Mouse (Mus musculus): ENCODE results near the gene 1700016H13Rik. TPM values are rescaled to one million over a fixed set of nuclear protein-coding genes. Genes with fewer than 3 reads are reported as not detected.

1700016H13Rik gene
- polyA plus RNA-seq, 1 experiment: not detected

DNA sequence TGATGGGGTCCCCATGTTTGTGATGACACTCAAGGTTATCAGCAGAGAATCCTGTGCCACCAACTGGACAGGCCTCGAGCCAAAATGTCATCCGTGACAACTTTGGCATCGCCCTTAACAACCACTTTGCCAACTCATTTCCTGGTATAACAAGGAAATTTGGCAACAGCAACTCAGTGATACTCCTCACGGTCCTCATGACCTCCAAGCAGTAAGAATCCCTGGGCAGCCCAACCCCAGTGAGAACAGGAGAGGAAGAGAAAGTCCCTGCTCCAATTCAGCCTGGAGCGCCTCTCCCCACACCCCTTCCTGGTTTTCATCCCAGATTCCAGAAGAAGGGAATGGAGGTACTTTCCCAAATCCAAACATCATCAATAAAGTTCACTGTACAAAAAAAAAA is 31.0 kb downstream of the 1700016H13Rik start:
- TF ChIP-seq GATA1 (IDR thresholded peaks at IDR 0.05; ENCODE audit: low read length) (no peak), TAL1 (IDR thresholded peaks at IDR 0.05; ENCODE audit: low read length) (no peak)
- Histone ChIP-seq H3K36me3 (ENCODE audit: control insufficient read depth) (no peaks in the 10 kb centered on the region), H3K27me3 (ENCODE audit: control insufficient read depth) (no peaks in the 10 kb centered on the region), H3K4me1 (ENCODE audit: control insufficient read depth) (no peaks in the 10 kb centered on the region), H3K4me3 (replicated peaks) (no peak overlapping the region), H3K9me3 (ENCODE audit: control insufficient read depth, low read length) (no peaks in the 10 kb centered on the region)

DNA sequence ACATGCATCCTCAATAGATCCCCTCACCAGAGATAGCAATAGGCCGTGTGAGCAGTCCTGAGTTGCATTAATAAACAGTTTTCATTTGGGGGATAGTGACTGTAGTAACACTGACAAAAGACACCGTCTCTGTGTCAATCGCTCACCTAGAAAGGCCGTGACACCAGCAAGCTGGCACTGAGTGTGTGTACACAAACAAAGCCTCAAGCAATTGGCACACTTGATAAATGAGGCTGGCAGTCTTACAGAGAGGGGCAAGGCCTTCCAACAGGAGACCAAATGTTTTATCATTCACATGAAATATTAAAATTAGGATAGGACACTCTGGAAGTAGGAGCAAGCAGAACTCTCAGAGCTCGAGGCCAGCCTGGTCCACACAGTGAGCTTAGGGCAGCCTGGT is 33.5 kb downstream of the 1700016H13Rik start:
- H3K27me3 ChIP-seq (ENCODE audit: control insufficient read depth): no peaks in the 10 kb centered on the region
- H3K9me3 ChIP-seq (ENCODE audit: control insufficient read depth, low read length): no peaks in the 10 kb centered on the region
- no peaks in the 10 kb centered on the region for H3K4me1 ChIP-seq (ENCODE audit: control insufficient read depth)
- H3K36me3 ChIP-seq (ENCODE audit: control insufficient read depth): no peaks in the 10 kb centered on the region
- TF ChIP-seq GATA1 (IDR thresholded peaks at IDR 0.05; ENCODE audit: low read length) (no peak), TAL1 (IDR thresholded peaks at IDR 0.05; ENCODE audit: low read length) (no peak)
- no peak overlapping the region for H3K4me3 ChIP-seq (replicated peaks)

DNA sequence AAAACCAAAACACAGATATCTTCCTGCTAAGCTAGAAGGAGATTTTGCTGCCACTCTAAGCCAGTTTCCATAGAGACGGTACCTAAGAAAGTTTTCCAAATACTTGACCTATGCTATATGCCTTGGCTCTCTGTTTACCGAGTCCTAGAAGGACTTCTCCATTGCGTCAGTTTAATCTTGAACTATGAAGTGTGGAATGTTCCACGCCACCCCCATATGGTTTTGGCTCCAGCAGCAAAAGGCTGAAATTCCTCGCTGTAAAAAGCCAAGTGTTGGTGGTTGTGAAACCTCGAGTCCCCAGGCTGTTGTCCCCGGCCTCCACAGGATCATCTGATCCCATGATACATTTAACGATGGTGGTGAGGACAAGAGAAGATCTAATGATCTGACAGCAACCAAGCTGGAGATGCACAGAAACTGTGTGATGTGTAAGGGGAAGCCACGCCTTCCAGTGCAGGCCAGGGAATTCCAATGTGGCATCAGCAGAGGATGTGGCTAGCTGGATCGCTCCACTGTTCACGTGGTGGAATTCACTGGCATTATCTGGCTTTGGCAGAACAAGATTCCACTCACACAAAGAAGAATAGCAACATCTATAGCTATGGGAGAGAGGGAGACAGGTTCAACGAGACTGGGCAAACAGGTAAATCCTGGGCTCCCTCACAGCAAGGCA is 35.4 kb downstream of the 1700016H13Rik start:
- Histone ChIP-seq H3K36me3 (ENCODE audit: control insufficient read depth) (no peaks in the 10 kb centered on the region), H3K4me1 (ENCODE audit: control insufficient read depth) (no peaks in the 10 kb centered on the region), H3K27me3 (ENCODE audit: control insufficient read depth) (no peaks in the 10 kb centered on the region), H3K4me3 (replicated peaks) (no peak overlapping the region), H3K9me3 (ENCODE audit: control insufficient read depth, low read length) (no peaks in the 10 kb centered on the region)
- TF ChIP-seq TAL1 (IDR thresholded peaks at IDR 0.05; ENCODE audit: low read length) (no peak), GATA1 (IDR thresholded peaks at IDR 0.05; ENCODE audit: low read length) (no peak)

DNA sequence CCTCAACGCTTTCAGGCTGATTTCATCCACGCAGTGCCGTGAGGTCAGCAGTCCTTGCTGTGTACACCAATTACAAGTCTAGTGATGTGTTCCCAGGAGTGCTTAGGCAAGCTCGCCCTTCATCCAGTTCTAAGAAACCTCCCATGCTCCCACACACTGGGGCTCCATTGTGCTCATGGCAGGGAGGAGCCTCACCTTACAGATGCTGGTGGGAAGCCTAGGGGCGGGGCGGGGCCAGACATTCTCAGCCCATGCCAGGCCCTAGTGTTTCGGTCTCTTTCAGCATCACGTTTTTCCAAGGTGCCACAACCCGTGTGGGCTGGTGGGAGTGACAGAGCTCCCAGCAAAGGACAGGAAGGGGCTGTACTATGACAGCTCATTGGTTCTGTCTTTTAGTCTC is 38.6 kb downstream of the 1700016H13Rik start:
- TF ChIP-seq TAL1 (IDR thresholded peaks at IDR 0.05; ENCODE audit: low read length) (no peak), GATA1 (IDR thresholded peaks at IDR 0.05; ENCODE audit: low read length) (no peak)
- Histone ChIP-seq H3K4me1 (ENCODE audit: control insufficient read depth) (no peaks in the 10 kb centered on the region), H3K36me3 (ENCODE audit: control insufficient read depth) (no peaks in the 10 kb centered on the region), H3K4me3 (replicated peaks) (no peak overlapping the region), H3K27me3 (ENCODE audit: control insufficient read depth) (no peaks in the 10 kb centered on the region), H3K9me3 (ENCODE audit: control insufficient read depth, low read length) (no peaks in the 10 kb centered on the region)

DNA sequence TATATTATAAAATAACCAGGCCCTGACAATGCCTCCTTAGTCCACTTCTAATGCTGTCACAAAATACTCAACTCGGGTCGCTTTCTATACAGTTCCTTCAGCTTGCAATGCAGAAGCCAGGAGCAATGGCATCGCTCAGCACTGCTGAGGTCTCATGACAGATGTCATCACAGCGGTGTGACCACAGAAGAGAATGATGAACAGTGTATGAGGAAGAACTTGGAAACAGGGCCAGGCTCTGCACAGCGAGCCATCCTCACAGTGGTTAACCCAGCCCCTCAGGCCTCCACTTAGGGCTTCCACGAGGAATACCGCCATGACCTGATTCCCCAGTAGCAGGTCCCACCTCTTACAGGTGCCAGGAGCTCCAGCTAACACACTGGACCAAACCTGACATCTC is 41.5 kb downstream of the 1700016H13Rik start:
- Histone ChIP-seq H3K4me3 (replicated peaks) (no peak overlapping the region), H3K9me3 (ENCODE audit: control insufficient read depth, low read length) (no peaks in the 10 kb centered on the region), H3K4me1 (ENCODE audit: control insufficient read depth) (no peaks in the 10 kb centered on the region), H3K27me3 (ENCODE audit: control insufficient read depth) (no peaks in the 10 kb centered on the region), H3K36me3 (ENCODE audit: control insufficient read depth) (no peaks in the 10 kb centered on the region)
- no peak for TF ChIP-seq TAL1 (IDR thresholded peaks at IDR 0.05; ENCODE audit: low read length)
- no peak for TF ChIP-seq GATA1 (IDR thresholded peaks at IDR 0.05; ENCODE audit: low read length)

- Histone ChIP-seq H3K4me1 (ENCODE audit: control insufficient read depth) (no peaks in the 10 kb centered on the region), H3K4me3 (replicated peaks) (no peak overlapping the region), H3K9me3 (ENCODE audit: control insufficient read depth, low read length) (no peaks in the 10 kb centered on the region), H3K36me3 (ENCODE audit: control insufficient read depth) (no peaks in the 10 kb centered on the region), H3K27me3 (ENCODE audit: control insufficient read depth) (no peaks in the 10 kb centered on the region)
- TF ChIP-seq GATA1 (IDR thresholded peaks at IDR 0.05; ENCODE audit: low read length) (no peak), TAL1 (IDR thresholded peaks at IDR 0.05; ENCODE audit: low read length) (no peak)
These were observed 43.5 kb downstream of the 1700016H13Rik start for GRCm38 (mm10) chr5:103612316-103612715.

- no peaks in the 10 kb centered on the region for H3K36me3 ChIP-seq (ENCODE audit: control insufficient read depth)
- no peak overlapping the region for H3K4me3 ChIP-seq (replicated peaks)
- no peaks in the 10 kb centered on the region for H3K9me3 ChIP-seq (ENCODE audit: control insufficient read depth, low read length)
- TF ChIP-seq GATA1 (IDR thresholded peaks at IDR 0.05; ENCODE audit: low read length): no peak
- TF ChIP-seq TAL1 (IDR thresholded peaks at IDR 0.05; ENCODE audit: low read length): no peak
- no peaks in the 10 kb centered on the region for H3K27me3 ChIP-seq (ENCODE audit: control insufficient read depth)
- no peaks in the 10 kb centered on the region for H3K4me1 ChIP-seq (ENCODE audit: control insufficient read depth)
These were observed 44.8 kb downstream of the 1700016H13Rik start for GRCm38 (mm10) chr5:103610856-103611472.

GRCm38 (mm10) chr5:103610148-103610547 is 45.7 kb downstream of the 1700016H13Rik start:
- no peak overlapping the region for H3K4me3 ChIP-seq (replicated peaks)
- TF ChIP-seq GATA1 (IDR thresholded peaks at IDR 0.05; ENCODE audit: low read length): no peak
- TF ChIP-seq TAL1 (IDR thresholded peaks at IDR 0.05; ENCODE audit: low read length): no peak
- no peaks in the 10 kb centered on the region for H3K4me1 ChIP-seq (ENCODE audit: control insufficient read depth)
- no peaks in the 10 kb centered on the region for H3K9me3 ChIP-seq (ENCODE audit: control insufficient read depth, low read length)
- no peaks in the 10 kb centered on the region for H3K36me3 ChIP-seq (ENCODE audit: control insufficient read depth)
- H3K27me3 ChIP-seq (ENCODE audit: control insufficient read depth): no peaks in the 10 kb centered on the region

- Histone ChIP-seq H3K27me3 (ENCODE audit: control insufficient read depth) (no peaks in the 10 kb centered on the region), H3K4me3 (replicated peaks) (no peak overlapping the region), H3K4me1 (ENCODE audit: control insufficient read depth) (no peaks in the 10 kb centered on the region), H3K36me3 (ENCODE audit: control insufficient read depth) (no peaks in the 10 kb centered on the region), H3K9me3 (ENCODE audit: control insufficient read depth, low read length) (no peaks in the 10 kb centered on the region)
- TF ChIP-seq GATA1 (IDR thresholded peaks at IDR 0.05; ENCODE audit: low read length): no peak
- no peak for TF ChIP-seq TAL1 (IDR thresholded peaks at IDR 0.05; ENCODE audit: low read length)
These were observed 50.1 kb downstream of the 1700016H13Rik start for GRCm38 (mm10) chr5:103605707-103606106.

Data from erythroblast, embryonic 14.5 days (primary cell).